Mouse (Mus musculus) erythroblast, embryonic 14.5 days (primary cell): ENCODE data around the gene Inpp5a.

Experiments used
- GATA1 ChIP-seq: IDR thresholded peaks from 2 replicates; pipeline ENCODE4 v1.6.1; 2012; ENCODE audit warnings: low read length, inconsistent platforms, mixed read lengths
- TAL1 ChIP-seq: IDR thresholded peaks from 3 replicates; pipeline ENCODE4 v1.6.1; 2012; ENCODE audit warnings: low read length, inconsistent platforms, mixed read lengths

DNA sequence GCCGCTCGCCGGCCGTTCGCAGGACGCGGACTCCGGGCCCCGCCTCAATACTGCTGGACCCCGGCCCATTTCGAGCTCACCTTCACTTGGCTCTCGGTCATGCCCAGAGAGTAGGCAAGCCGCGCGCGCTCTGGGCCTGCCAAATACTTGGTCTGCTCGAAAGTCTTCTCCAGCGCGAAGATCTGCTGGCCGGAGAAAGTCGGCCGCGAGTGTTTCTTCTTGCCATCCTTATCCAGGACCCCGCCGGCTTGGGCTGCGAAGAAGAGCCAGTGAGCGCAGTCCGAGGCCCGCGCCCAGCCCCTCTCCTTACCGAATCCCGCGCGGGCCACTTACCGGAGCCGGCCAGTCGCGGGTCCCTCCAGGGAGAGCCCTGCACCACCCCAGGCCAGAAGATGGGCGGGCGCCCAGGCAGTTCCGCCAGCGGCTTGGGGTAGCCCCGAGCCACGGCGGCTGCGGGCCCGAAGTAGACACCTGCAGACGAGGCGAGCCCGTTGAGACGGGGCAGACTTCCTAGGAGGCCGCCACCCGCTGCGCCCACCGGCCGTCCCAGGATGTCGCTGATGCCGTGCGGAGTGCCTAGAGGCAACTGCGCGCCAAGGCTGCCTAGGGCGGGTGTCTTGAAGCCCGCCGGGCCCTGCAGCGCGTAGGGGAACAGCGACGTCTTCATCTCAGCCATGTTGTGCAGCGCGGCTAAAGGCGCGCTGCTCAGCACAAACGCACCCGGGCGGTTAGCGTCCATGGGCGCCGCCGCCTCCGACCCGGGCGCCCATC lies 193.1 kb downstream of the Inpp5a start:
- TF ChIP-seq GATA1 (no peak), TAL1 (no peak)
